Mouse (Mus musculus) 3T3-L1 (cell line): ENCODE data around the gene Zfp346.
A peak's percentile ranks its signal among the peaks of the same experiment; 100 is the strongest.

Source experiments
- DNase-seq: peaks from one replicate; pipeline ENCODE4 v3.0.0-alpha.2; 2015; ENCODE audit warnings: low read depth, low spot score

Zfp346 gene

GRCm38 (mm10) chr13:55105045-55105952 is at the start of gene Zfp346:
Gene Zfp346, plus strand, starts transcription at chr13:55105311.
- peak; percentile 97 for DNase-seq

- DNase-seq = peak; percentile 31
These were observed 47.1 kb upstream of the Zfp346 start for GRCm38 (mm10) chr13:55058042-55058441.

- DNase-seq = no peak
These were observed 41.8 kb upstream of the Zfp346 start for GRCm38 (mm10) chr13:55063276-55063675.

GRCm38 (mm10) chr13:55069719-55070118 is 35.4 kb upstream of the Zfp346 start:
- DNase-seq = no peak

- peak; percentile 68 for DNase-seq
These were observed 33.8 kb upstream of the Zfp346 start for GRCm38 (mm10) chr13:55071322-55071721.

- no peak for DNase-seq
These were observed 29.5 kb upstream of the Zfp346 start for GRCm38 (mm10) chr13:55075597-55075996.

- DNase-seq = no peak
These were observed 12.5 kb upstream of the Zfp346 start for GRCm38 (mm10) chr13:55092588-55092987.

GRCm38 (mm10) chr13:55097841-55098240 is 7.3 kb upstream of the Zfp346 start:
- DNase-seq = peak; percentile 20

- DNase-seq = peak; percentile 63
These were observed 5.9 kb upstream of the Zfp346 start for GRCm38 (mm10) chr13:55099066-55099725.

GRCm38 (mm10) chr13:55099726-55100478 is 5.2 kb upstream of the Zfp346 start, which contains the start of gene Uimc1:
Gene Uimc1, minus strand, starts transcription at chr13:55100300.
- DNase-seq = peak; percentile 78

GRCm38 (mm10) chr13:55101627-55102026 is 3.5 kb upstream of the Zfp346 start:
- no peak for DNase-seq

- no peak for DNase-seq
These were observed 2.7 kb upstream of the Zfp346 start for GRCm38 (mm10) chr13:55102366-55102765.

GRCm38 (mm10) chr13:55103351-55103750 is 1.8 kb upstream of the Zfp346 start:
- DNase-seq = no peak

- DNase-seq = peak; percentile 51
These were observed 1.0 kb downstream of the Zfp346 start for GRCm38 (mm10) chr13:55105953-55106691.

GRCm38 (mm10) chr13:55107116-55107515 is 2.0 kb downstream of the Zfp346 start:
- DNase-seq = no peak

- peak; percentile 60 for DNase-seq
These were observed 2.6 kb downstream of the Zfp346 start for GRCm38 (mm10) chr13:55107694-55108093.

GRCm38 (mm10) chr13:55114375-55114774 is 9.3 kb downstream of the Zfp346 start:
- no peak for DNase-seq

- DNase-seq = no peak
These were observed 19.8 kb downstream of the Zfp346 start for GRCm38 (mm10) chr13:55124903-55125302.

GRCm38 (mm10) chr13:55133448-55133847 is 28.3 kb downstream of the Zfp346 start, which contains the start of gene Gm17617:
Gene Gm17617, minus strand, starts transcription at chr13:55133548.
- DNase-seq = no peak

- DNase-seq = peak; percentile 47
These were observed 30.3 kb downstream of the Zfp346 start for GRCm38 (mm10) chr13:55135382-55135781.

GRCm38 (mm10) chr13:55140271-55140670 is 35.2 kb downstream of the Zfp346 start:
- no peak for DNase-seq
